Mouse (Mus musculus): ENCODE measurements around the gene Golt1a.

- TF ChIP-seq CHD2 (IDR thresholded peaks at IDR 0.05; ENCODE audit: low read depth, low read length) = no peak
- TF ChIP-seq MAFK (IDR thresholded peaks at IDR 0.05; ENCODE audit: insufficient read depth, low read depth, low read length) = no peak
Observed at GRCm38 (mm10) chr1:133311946-133312345, 2.3 kb downstream of the Golt1a start.

Data from ES-E14 (cell line).